Mouse (Mus musculus) midbrain, embryonic 10.5 days (tissue): Measurements from ENCODE around the gene Cpvl. TPM values are rescaled to one million over a fixed set of nuclear protein-coding genes. Genes with fewer than 3 reads are reported as not detected.
A peak's percentile ranks its signal among the peaks of the same experiment; 100 is the strongest.

ENCODE experiments used
- DNase-seq: peaks from one replicate; pipeline ENCODE4 v3.0.0-alpha.2; 2017; ENCODE audit warnings: low spot score
- H3K27ac ChIP-seq: fragments of 300-500 bp; sonication (generic); replicated peaks from 2 replicates; pipeline ENCODE4 v1.5.1; 2016; ENCODE audit warnings: mild to moderate bottlenecking
- H3K27me3 ChIP-seq: fragments of 300-500 bp; sonication (generic); 2 replicates; pipeline ENCODE4 v1.6.1; 2016; ENCODE audit warnings: low read depth, mild to moderate bottlenecking; ENCODE audit not compliant: poor library complexity, severe bottlenecking
- H3K36me3 ChIP-seq: fragments of 300-500 bp; sonication (generic); 2 replicates; pipeline ENCODE4 v1.6.1; 2016; ENCODE audit warnings: mild to moderate bottlenecking, moderate library complexity
- H3K4me1 ChIP-seq: fragments of 300-500 bp; sonication (generic); 2 replicates; pipeline ENCODE4 v1.6.1; 2016
- H3K4me3 ChIP-seq: fragments of 300-500 bp; sonication (generic); 2 replicates; pipeline ENCODE4 v1.5.1; 2016; ENCODE audit warnings: mild to moderate bottlenecking, moderate library complexity
- H3K9me3 ChIP-seq: fragments of 300-500 bp; sonication (generic); replicated peaks from 2 replicates; pipeline ENCODE4 v1.6.1; 2016; ENCODE audit warnings: mild to moderate bottlenecking
- WGBS: fragments of 180-500 bp; shearing (Covaris S2); methylation state at CpG from one replicate; pipeline ENCODE4 v1.1.7; 2016; 5-methylcytosine and 5-hydroxymethylcytosine counted together
- polyA plus RNA-seq: library from polyadenylated mRNA; unstranded; fragments of >200 nt; fragmentation: Nextera tagmentation; extraction: Ambion mirVana; gene quantifications from 2 replicates; pipeline ENCODE4 v1.2.1, GENCODE M21; 2016

Cpvl gene
- polyA plus RNA-seq, 1 experiment from 2014 or later, result 0.07 TPM

DNA sequence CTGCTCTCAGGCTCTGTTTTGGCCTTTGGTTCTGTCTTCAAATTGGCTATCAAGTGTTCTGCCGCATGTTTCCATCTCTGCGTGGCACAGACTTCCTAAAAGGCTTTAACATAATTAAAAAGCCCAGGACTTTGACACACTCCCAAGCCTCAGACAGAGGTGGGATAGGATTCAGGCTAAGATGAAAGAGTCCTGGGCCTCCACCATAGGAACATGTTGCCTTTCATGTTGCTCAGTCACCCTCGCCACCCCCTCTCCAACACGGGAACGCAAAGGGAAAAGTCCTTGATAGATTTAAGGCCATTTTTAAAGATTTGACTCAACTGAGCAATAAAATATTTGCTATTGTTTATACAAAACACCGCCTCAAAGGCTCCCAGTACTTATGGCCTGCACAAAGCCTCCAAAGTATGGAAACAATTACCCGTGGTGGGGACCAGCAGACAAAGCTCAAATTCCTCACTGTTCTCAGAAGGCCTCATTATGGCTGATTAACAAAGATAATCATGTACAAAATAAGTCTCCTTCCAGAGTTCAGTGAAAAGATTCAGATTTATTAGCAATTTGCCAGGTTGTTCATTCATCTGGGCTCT is 80.5 kb downstream of the Cpvl start:
- H3K27me3 ChIP-seq, result no peaks in the 10 kb centered on the region
- no peaks in the 10 kb centered on the region for H3K9me3 ChIP-seq
- no peaks in the 10 kb centered on the region for H3K36me3 ChIP-seq
- H3K27ac ChIP-seq, result 0 out of 2 replicates have a peak overlapping the region, but pooled peaks have one; percentile 13
- H3K4me3 ChIP-seq, result no peak overlapping the region
- WGBS, result 46% methylated on average over 7 of the region's 7 CpGs
- H3K4me1 ChIP-seq, result peaks cover 11% of the 10 kb centered on the region; the same call in 1 of the 2 replicates
- DNase-seq, result no peak

DNA sequence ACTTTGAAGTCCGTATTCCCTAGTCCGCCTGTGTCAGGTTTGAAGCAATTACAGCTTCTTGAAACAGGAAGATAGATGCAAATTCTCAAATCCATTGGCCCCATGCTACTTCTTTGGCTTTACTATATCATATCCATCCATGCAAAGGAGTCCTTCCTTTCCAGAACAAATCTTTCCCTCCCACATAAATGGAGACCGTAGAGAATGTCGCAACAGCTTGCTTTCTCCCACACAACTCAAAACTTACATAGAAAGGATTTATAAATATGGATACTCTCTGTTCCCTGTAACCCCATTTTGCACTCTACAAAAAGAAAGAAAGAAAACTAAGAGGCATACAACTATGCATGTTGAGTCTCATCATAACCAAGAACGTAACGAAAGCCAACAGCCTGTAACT is 81.3 kb downstream of the Cpvl start:
- Histone ChIP-seq H3K9me3 (no peaks in the 10 kb centered on the region), H3K4me3 (no peak overlapping the region), H3K36me3 (no peaks in the 10 kb centered on the region), H3K27me3 (no peaks in the 10 kb centered on the region), H3K4me1 (peaks cover 11% of the 10 kb centered on the region; the same call in 1 of the 2 replicates), H3K27ac (no peak overlapping the region)
- DNase-seq, result no peak
- 93% methylated on average over 6 of the region's 6 CpGs for WGBS

DNA sequence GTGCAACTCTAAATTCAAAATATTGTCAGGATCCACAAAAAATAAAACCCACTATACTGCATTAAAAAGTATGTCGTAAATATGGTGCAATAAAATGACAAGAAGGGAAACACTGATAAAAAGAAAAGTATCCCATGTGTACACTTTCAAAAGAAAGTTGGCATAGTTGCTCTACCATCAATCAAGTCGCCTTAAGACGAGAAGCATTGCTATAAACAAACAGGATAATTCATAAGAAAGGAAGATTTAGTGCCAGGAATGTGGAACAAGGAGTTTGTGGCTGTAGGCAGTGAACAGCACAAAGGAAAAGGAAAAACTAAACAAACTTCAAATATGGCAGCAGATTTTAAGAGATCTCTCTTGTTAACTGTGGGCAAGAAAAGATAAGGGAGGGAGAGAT is 84.7 kb downstream of the Cpvl start:
- Histone ChIP-seq H3K9me3 (no peaks in the 10 kb centered on the region), H3K4me1 (peaks cover 5% of the 10 kb centered on the region; the same call in 1 of the 2 replicates), H3K27ac (no peak overlapping the region), H3K27me3 (no peaks in the 10 kb centered on the region), H3K4me3 (no peak overlapping the region), H3K36me3 (no peaks in the 10 kb centered on the region)
- WGBS, result 84% methylated on average over 3 of the region's 3 CpGs
- no peak for DNase-seq

DNA sequence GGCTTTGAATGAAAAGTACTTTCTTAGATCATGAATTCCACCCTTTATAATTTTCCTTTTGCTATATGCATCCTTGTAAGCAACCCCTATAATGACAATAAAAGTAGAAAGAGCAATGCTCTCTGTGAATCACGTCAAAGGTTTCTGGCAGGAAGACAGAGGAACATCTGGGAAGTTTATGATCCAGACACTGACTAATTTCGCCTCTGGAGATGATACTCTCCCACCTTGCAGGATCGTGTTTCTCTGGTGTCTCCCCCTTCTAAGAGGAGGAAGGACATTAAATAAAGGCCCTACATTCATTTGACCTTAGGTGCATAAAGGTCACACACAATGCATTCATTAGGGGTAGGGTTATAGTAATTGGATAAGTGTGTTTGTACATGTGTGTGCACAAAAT is 87.4 kb downstream of the Cpvl start:
- no peaks in the 10 kb centered on the region for H3K9me3 ChIP-seq
- 79% methylated on average over 3 of the region's 3 CpGs for WGBS
- H3K27me3 ChIP-seq, result no peaks in the 10 kb centered on the region
- H3K4me3 ChIP-seq, result no peak overlapping the region
- H3K36me3 ChIP-seq, result no peaks in the 10 kb centered on the region
- H3K4me1 ChIP-seq, result no peaks in the 10 kb centered on the region
- no peak for DNase-seq
- no peak overlapping the region for H3K27ac ChIP-seq

DNA sequence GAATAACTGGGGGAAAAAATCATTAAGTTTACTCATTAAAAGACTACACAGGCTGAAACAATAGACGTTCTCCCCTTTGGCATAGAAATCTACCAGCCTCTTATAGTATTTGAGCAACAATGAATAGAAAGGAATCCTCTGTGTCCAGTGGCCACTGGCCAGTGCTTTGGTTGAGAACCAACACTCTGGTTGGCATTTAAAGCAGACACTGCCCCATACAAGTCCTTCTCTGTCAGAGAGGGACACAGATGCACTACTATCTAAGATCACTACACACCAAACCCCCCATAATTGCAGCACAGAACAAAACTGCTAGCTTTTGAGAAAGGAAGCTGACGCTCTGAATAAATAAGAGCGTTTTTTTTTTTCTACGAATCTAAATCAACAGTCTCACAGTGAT is 93.5 kb downstream of the Cpvl start:
- Histone ChIP-seq H3K4me1 (peaks cover 31% of the 10 kb centered on the region), H3K27ac (no peak overlapping the region), H3K27me3 (no peaks in the 10 kb centered on the region), H3K9me3 (no peaks in the 10 kb centered on the region), H3K4me3 (no peak overlapping the region), H3K36me3 (no peaks in the 10 kb centered on the region)
- 82% methylated on average over 4 of the region's 4 CpGs for WGBS
- no peak for DNase-seq

DNA sequence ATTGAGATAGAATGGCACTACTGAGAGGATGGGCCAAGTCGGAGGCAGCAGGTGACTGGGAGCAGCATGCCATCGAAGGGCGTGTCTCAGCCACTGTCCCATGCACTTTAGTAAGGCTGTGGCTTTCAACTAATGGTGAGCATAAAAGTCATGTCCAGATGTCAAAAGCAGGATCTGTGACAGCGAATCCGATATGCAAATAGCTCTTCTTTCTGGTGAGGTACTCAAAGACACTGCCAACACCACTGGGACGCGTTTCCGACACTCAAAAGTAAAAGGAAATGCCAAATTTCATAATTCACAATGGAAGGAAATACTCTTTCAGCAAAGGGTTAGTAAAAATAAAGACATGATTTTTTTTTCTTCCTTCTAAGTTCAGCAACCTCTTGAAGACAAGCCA is 94.0 kb downstream of the Cpvl start:
- no peak overlapping the region for H3K27ac ChIP-seq
- no peak for DNase-seq
- H3K36me3 ChIP-seq, result no peaks in the 10 kb centered on the region
- H3K27me3 ChIP-seq, result peaks cover 4% of the 10 kb centered on the region; the same call in 1 of the 2 replicates
- WGBS, result 90% methylated on average over 8 of the region's 8 CpGs
- H3K9me3 ChIP-seq, result no peaks in the 10 kb centered on the region
- H3K4me3 ChIP-seq, result no peak overlapping the region
- peaks cover 31% of the 10 kb centered on the region for H3K4me1 ChIP-seq

DNA sequence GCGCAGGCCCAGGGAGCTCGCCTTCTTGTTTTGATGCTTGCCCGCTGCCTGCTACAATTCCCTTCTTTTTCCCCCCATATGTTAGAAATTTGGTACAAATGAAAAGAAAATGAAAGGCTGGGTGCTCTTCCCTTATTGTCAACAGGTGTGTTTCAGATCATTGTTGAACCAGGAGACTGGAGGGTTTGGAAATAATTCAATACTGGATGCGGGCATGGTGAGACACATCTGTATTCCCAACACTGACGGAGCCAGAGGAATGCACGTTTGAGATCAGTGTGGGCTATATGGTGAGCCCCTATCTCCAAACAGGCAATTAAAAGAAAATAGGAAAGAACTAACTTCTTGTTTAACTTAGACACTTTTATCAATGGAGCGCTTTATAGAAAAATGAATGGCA is 95.1 kb downstream of the Cpvl start:
- DNase-seq, result no peak
- Histone ChIP-seq H3K9me3 (no peaks in the 10 kb centered on the region), H3K27me3 (peaks cover 4% of the 10 kb centered on the region; the same call in 1 of the 2 replicates), H3K27ac (no peak overlapping the region), H3K4me1 (peaks cover 35% of the 10 kb centered on the region), H3K4me3 (no peak overlapping the region), H3K36me3 (no peaks in the 10 kb centered on the region)
- WGBS, result 83% methylated on average over 7 of the region's 7 CpGs

DNA sequence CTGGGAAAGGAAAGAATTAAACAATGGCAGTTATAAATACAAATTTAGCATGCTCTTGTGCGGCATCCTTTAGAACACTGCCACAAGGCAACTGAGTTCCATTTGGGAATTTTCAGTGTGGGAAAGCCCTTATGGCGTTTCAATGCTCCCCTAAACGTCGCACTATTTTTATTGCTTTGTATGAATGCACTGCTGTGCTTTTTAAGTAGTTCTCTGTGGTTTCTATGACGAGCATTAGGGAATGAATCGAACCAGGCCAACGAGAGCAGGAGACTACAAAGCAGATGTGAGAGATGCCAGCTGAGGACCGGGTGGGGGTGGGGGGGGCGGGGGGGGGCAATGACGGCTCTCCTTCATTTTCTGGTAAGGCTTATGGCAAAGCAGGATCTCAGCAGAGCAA is 96.8 kb downstream of the Cpvl start:
- no peaks in the 10 kb centered on the region for H3K36me3 ChIP-seq
- H3K9me3 ChIP-seq, result no peaks in the 10 kb centered on the region
- peak overlapping the region; percentile 82 for H3K27ac ChIP-seq
- DNase-seq, result no peak
- peaks cover 35% of the 10 kb centered on the region for H3K4me1 ChIP-seq
- H3K4me3 ChIP-seq, result no peak overlapping the region
- H3K27me3 ChIP-seq, result peaks cover 4% of the 10 kb centered on the region; the same call in 1 of the 2 replicates
- 35% methylated on average over 10 of the region's 10 CpGs for WGBS

DNA sequence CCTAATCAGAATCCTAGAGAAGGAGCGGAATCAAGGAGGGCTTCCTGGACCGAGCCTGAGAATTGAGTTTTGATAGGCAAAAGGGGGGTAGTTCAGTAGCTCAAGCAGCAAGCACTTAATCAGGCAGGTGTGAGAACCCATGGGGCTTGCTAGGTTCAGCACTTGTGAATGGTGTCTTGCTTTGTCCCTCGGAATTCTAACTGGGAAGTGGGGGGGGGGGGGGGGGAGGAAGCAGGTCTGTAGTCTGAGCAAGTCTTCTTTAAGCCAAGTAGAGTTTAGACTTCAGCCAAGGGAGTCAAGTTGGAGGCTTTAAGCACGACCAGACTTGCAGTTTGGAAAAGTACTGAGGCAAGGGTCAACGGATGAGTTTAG is 97.2 kb downstream of the Cpvl start:
- DNase-seq, result no peak
- H3K9me3 ChIP-seq, result no peaks in the 10 kb centered on the region
- peak overlapping the region; percentile 82 for H3K27ac ChIP-seq
- peak overlapping the region; percentile 46 for H3K4me3 ChIP-seq
- WGBS, result 13% methylated on average over 5 of the region's 5 CpGs
- peaks cover 4% of the 10 kb centered on the region; the same call in 1 of the 2 replicates for H3K27me3 ChIP-seq
- no peaks in the 10 kb centered on the region for H3K36me3 ChIP-seq
- peaks cover 35% of the 10 kb centered on the region for H3K4me1 ChIP-seq

DNA sequence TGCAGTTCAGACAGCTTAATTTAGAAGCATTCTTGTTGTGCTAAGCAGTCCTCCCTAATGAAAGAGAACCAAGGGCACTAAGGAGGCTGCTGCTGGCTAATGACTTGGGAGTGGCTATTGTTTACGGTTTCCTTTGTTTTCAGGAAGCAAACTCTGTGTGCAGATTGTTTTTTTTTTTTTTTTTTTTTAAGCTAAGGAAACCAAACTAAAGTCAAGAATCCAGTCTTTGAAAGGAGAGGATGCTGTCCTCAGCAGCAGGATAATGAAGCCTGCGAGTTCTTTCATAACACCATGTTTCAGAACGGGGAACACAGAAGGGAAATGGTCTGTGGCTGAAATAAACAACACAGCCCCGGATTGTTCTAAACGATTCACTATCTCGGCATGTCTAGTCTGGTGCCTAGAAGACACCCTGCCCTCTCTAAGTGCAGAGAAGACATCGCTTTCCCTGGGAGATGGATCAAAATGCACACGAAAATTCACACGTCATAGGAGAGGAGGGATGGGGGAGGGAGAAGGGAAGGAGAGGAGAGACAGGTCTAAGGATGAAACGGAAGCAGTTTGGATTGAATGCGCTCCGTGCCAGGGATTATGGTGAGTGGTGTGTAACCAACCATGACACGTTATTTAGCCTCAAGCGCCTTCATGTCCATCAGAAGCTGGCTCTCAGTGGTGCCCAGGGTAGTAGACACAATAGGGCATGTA is 97.8 kb downstream of the Cpvl start:
- Histone ChIP-seq H3K27me3 (peaks cover 4% of the 10 kb centered on the region; the same call in 1 of the 2 replicates), H3K4me1 (peaks cover 35% of the 10 kb centered on the region), H3K36me3 (no peaks in the 10 kb centered on the region), H3K9me3 (no peaks in the 10 kb centered on the region), H3K4me3 (peak overlapping the region; percentile 46), H3K27ac (peak overlapping the region; percentile 82)
- peak; percentile 48 for DNase-seq
- 10% methylated on average over 14 of the region's 14 CpGs for WGBS

DNA sequence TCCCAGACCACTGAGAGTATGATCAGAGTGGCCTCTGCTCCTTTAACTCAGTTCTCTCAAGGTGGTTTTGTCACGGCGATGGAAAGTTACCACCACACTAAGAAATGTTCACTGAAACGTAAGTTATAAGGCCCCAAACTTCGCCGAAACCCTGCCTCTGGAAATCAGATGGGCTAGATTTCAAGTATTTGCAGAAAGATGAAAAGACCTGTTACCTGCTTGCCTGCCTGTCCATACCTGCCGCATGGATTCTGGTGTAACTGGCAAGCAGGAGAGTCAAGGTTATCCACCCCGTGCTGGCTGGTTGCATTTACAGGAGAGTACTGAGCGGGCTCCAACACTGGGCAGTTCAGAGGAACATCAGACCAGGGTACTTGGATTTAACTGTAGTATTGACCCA is 98.9 kb downstream of the Cpvl start:
- no peak for DNase-seq
- Histone ChIP-seq H3K4me1 (peaks cover 35% of the 10 kb centered on the region), H3K4me3 (no peak overlapping the region), H3K9me3 (no peaks in the 10 kb centered on the region), H3K27ac (0 out of 2 replicates have a peak overlapping the region, but pooled peaks have one; percentile 10), H3K36me3 (no peaks in the 10 kb centered on the region), H3K27me3 (peaks cover 4% of the 10 kb centered on the region; the same call in 1 of the 2 replicates)
- 92% methylated on average over 8 of the region's 8 CpGs for WGBS

DNA sequence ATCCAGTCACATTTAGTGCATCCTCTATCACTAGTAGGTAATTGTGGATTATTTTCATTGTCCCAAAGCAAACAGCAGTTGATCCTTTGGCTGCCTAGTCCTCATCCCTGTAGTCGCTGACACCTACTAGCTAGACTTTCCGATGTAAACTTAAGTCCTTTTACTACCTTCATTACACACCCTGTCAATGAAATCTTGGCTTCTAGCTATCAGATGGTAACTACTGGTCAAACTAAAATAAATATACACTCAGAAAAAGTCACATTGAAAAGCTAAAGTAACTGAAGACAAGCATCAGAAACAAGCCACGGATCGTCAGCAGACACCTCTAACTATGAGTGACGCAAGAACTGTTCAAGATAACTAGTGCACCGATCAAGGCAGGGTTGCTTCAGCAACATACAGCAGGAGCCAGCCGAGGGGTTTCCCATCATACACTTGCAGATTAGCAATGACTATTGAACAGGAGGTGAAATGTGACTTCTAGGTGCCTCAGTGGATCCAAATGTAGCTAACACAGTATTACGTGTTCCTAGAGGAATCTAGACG is 103.5 kb downstream of the Cpvl start:
- DNase-seq, result no peak
- WGBS, result 91% methylated on average over 9 of the region's 9 CpGs
- H3K27ac ChIP-seq, result no peak overlapping the region
- H3K4me3 ChIP-seq, result no peak overlapping the region
- no peaks in the 10 kb centered on the region for H3K9me3 ChIP-seq
- no peaks in the 10 kb centered on the region for H3K36me3 ChIP-seq
- H3K4me1 ChIP-seq, result peaks cover 21% of the 10 kb centered on the region
- peaks cover 7% of the 10 kb centered on the region; the same call in 1 of the 2 replicates for H3K27me3 ChIP-seq

DNA sequence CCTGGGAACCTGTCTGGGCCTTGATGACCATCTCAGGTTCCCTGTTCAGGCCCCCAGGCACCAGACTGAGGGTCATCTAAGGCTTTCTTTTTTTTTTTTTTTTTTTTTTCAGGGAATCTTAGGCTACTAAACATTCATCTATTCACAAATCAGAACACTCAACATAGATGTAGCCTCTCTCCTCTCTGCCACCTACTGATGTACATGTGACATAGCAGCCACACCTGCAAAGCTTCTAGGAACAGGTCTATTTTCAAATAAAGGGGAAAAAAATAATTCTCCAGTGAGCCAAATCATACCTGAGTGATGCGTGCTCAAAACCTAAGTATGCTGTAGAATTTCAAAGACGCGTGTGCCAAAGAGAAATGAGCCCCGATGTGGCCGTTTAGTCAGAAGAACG is 106.6 kb downstream of the Cpvl start:
- DNase-seq, result no peak
- no peak overlapping the region for H3K27ac ChIP-seq
- 93% methylated on average over 6 of the region's 6 CpGs for WGBS

More for the DNA sequence above, 106.6 kb downstream of the Cpvl start:
- Histone ChIP-seq H3K27me3 (0 out of 2 replicates have a peak, but pooled peaks cover 3% of the 10 kb centered on the region), H3K36me3 (no peaks in the 10 kb centered on the region), H3K4me1 (peaks cover 18% of the 10 kb centered on the region), H3K9me3 (no peaks in the 10 kb centered on the region), H3K4me3 (no peak overlapping the region)
